Mouse (Mus musculus) liver, embryonic 14.5 days (tissue): ENCODE measurements around the gene Gtf2a2.

Experiments used
- CTCF ChIP-seq: IDR thresholded peaks from 2 replicates; pipeline ENCODE4 v1.5.1; 2016; ENCODE audit warnings: antibody characterized with exemption, low read depth, control low read depth
- EP300 ChIP-seq: IDR thresholded peaks from 2 replicates; pipeline ENCODE4 v1.6.1; 2016; ENCODE audit warnings: antibody characterized with exemption, low read depth

DNA sequence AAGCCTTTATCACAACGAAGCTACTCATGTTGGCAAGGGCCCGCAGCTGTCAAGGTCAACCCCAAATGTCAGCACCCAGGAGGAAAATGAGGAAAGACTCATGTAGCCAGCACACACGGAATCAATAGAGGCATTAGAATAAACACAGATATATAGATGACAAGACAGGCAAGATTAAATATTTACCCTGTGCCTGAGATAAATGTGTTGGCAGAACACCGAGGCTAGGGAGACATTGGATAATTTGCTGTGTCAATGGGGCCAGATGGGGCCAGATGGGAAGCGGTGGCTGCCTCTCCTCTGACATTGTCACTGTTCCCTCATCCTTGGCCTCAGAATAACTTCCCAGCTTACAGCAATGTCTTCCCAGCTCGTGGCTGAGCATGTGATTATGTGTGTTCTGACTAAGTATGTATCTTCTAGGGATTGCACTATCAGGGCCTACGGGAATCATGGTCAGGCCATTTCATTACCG, 57.6 kb downstream of the Gtf2a2 start:
- TF ChIP-seq CTCF (no peak), EP300 (no peak)
